Mouse (Mus musculus): ENCODE data around the gene Prlr.

Prlr gene

GRCm38 (mm10) chr15:10330626-10331025 lies 153.6 kb downstream of the Prlr start:
- DNase-seq (ENCODE audit: low spot score) = no peak

GRCm38 (mm10) chr15:10332566-10332965 lies 155.5 kb downstream of the Prlr start:
- no peak for DNase-seq (ENCODE audit: low spot score)

GRCm38 (mm10) chr15:10338606-10339005 lies 161.6 kb downstream of the Prlr start:
- DNase-seq (ENCODE audit: low spot score) = no peak

GRCm38 (mm10) chr15:10347044-10347443 lies 170.0 kb downstream of the Prlr start:
- no peak for DNase-seq (ENCODE audit: low spot score)

- no peak for DNase-seq (ENCODE audit: low spot score)
Measured at GRCm38 (mm10) chr15:10358039-10358948, 181.3 kb downstream of the Prlr start, which contains the start of gene Agxt2. Gene Agxt2 (plus strand): TSS chr15:10358532.

- no peak for DNase-seq (ENCODE audit: low spot score)
Measured at GRCm38 (mm10) chr15:10366331-10366730, 189.3 kb downstream of the Prlr start.

- no peak for DNase-seq (ENCODE audit: low spot score)
Measured at GRCm38 (mm10) chr15:10375404-10375803, 198.4 kb downstream of the Prlr start.

GRCm38 (mm10) chr15:10378338-10378959 lies 201.4 kb downstream of the Prlr start:
- DNase-seq (ENCODE audit: low spot score) = no peak

GRCm38 (mm10) chr15:10379757-10380458 lies 202.9 kb downstream of the Prlr start:
- DNase-seq (ENCODE audit: low spot score) = no peak

GRCm38 (mm10) chr15:10387263-10387662 lies 210.2 kb downstream of the Prlr start:
- no peak for DNase-seq (ENCODE audit: low spot score)

All from layer of hippocampus, adult 11-12 months (tissue).